Mouse (Mus musculus) heart, embryonic 14.5 days (tissue): ENCODE results near the gene Peg3. TPM values are rescaled to one million over a fixed set of nuclear protein-coding genes. Genes with fewer than 3 reads are reported as not detected.

Source experiments
- ATAC-seq: fragments of 200-750 bp; cut with Nextera tagmentation; 2 replicates; pipeline ENCODE4 v1.8.0; 2017; ENCODE audit warnings: low read depth, moderate TSS enrichment; ENCODE audit not compliant: insufficient number of reproducible peaks, insufficient read depth, low FRiP score
- H3K27ac ChIP-seq, 2 experiments: fragments of 200-500 bp in 1 of 2; fragments of 300-500 bp in 1 of 2; sonication (generic) in 1 of 2; replicated peaks in 1 of 2; 2 replicates each; pipeline ENCODE4 v1.5.1; 2012 to 2014; ENCODE audit warnings: low read depth in 2 of 2, low read length in 2 of 2, control low read depth in 1 of 2, mild to moderate bottlenecking in 1 of 2, mixed read lengths in 1 of 2; ENCODE audit not compliant: control insufficient read depth in 1 of 2, insufficient read depth in 1 of 2
- H3K27me3 ChIP-seq: fragments of 300-500 bp; sonication (generic); 2 replicates; pipeline ENCODE4 v1.6.1; 2014; ENCODE audit warnings: mild to moderate bottlenecking, low read length, control low read depth; ENCODE audit not compliant: control insufficient read depth, insufficient read depth
- H3K36me3 ChIP-seq: fragments of 300-500 bp; sonication (generic); 2 replicates; pipeline ENCODE4 v1.6.1; 2014; ENCODE audit warnings: mild to moderate bottlenecking, control low read depth, low read length, mixed read lengths; ENCODE audit not compliant: control insufficient read depth, insufficient read depth
- H3K4me1 ChIP-seq, 2 experiments: fragments of 200-500 bp in 1 of 2; fragments of 300-500 bp in 1 of 2; sonication (generic) in 1 of 2; 2 replicates each; pipeline ENCODE4 v1.6.1; 2012 to 2014; ENCODE audit warnings: low read length in 2 of 2, control low read depth in 1 of 2, mixed read lengths in 1 of 2; ENCODE audit not compliant: control insufficient read depth in 2 of 2, insufficient read depth in 2 of 2
- H3K4me2 ChIP-seq: fragments of 300-500 bp; sonication (generic); 2 replicates; pipeline ENCODE4 v1.6.1; 2014; ENCODE audit warnings: mild to moderate bottlenecking, low read length
- H3K4me3 ChIP-seq, 2 experiments: fragments of 200-500 bp in 1 of 2; fragments of 300-500 bp in 1 of 2; sonication (generic) in 1 of 2; 2 replicates each; pipeline ENCODE4 v1.5.1; 2012 to 2014; ENCODE audit warnings: low read length in 2 of 2, mild to moderate bottlenecking in 2 of 2, control low read depth in 1 of 2, low read depth in 1 of 2, moderate library complexity in 1 of 2; ENCODE audit not compliant: control insufficient read depth in 1 of 2, insufficient read depth in 1 of 2
- H3K9ac ChIP-seq: fragments of 300-500 bp; sonication (generic); 2 replicates; pipeline ENCODE4 v1.6.1; 2014; ENCODE audit warnings: mild to moderate bottlenecking, low read length
- H3K9me3 ChIP-seq: fragments of 300-500 bp; sonication (generic); 2 replicates; pipeline ENCODE4 v1.6.1; 2016; ENCODE audit warnings: low read length, control low read depth; ENCODE audit not compliant: control insufficient read depth
- WGBS: fragments of 180-500 bp; shearing (Covaris S2); extraction: QIAGEN DNeasy Blood & Tissue Kit; methylation state at CpG from one replicate; pipeline ENCODE4 v1.1.7; 2014; 5-methylcytosine and 5-hydroxymethylcytosine counted together
- polyA plus RNA-seq: library from polyadenylated mRNA; unstranded; fragments of >200 nt; fragmentation: Nextera tagmentation; extraction: Ambion mirVana; gene quantifications from 2 replicates; pipeline ENCODE4 v1.2.1, GENCODE M21; 2014

Gene Peg3
- polyA plus RNA-seq, 1 experiment from 2014 or later = 120 TPM

GRCm38 (mm10) chr7:6709396-6709795 is 20.8 kb downstream of the Peg3 start:
- H3K4me3 ChIP-seq = no peak overlapping the region
- H3K9me3 ChIP-seq = no peaks in the 10 kb centered on the region
- H3K27me3 ChIP-seq = no peaks in the 10 kb centered on the region
- H3K27ac ChIP-seq = no peak overlapping the region
- no peak overlapping the region for H3K4me2 ChIP-seq
- no peaks in the 10 kb centered on the region for H3K4me1 ChIP-seq
- WGBS = 92% methylated on average over 15 of the region's 15 CpGs
- no peak for ATAC-seq
- no peak overlapping the region for H3K9ac ChIP-seq
- H3K36me3 ChIP-seq = peaks cover 92% of the 10 kb centered on the region

GRCm38 (mm10) chr7:6708451-6709180 is 21.6 kb downstream of the Peg3 start:
- ATAC-seq = no peak
- Histone ChIP-seq H3K27ac (no peak overlapping the region), H3K4me3 (no peak overlapping the region), H3K4me1 (no peaks in the 10 kb centered on the region), H3K4me2 (no peak overlapping the region), H3K27me3 (no peaks in the 10 kb centered on the region), H3K36me3 (peaks cover 93% of the 10 kb centered on the region), H3K9ac (no peak overlapping the region), H3K9me3 (no peaks in the 10 kb centered on the region)
- 74% methylated on average over 17 of the region's 17 CpGs for WGBS

GRCm38 (mm10) chr7:6707416-6708015 is 22.7 kb downstream of the Peg3 start:
- Histone ChIP-seq H3K36me3 (peaks cover 86% of the 10 kb centered on the region), H3K4me3 (no peak overlapping the region), H3K9me3 (no peaks in the 10 kb centered on the region), H3K4me1 (no peaks in the 10 kb centered on the region), H3K9ac (no peak overlapping the region), H3K4me2 (no peak overlapping the region), H3K27me3 (no peaks in the 10 kb centered on the region), H3K27ac (no peak overlapping the region)
- ATAC-seq = no peak
- 93% methylated on average over 23 of the region's 23 CpGs for WGBS

- no peak for ATAC-seq
- no peak overlapping the region for H3K4me2 ChIP-seq
- no peak overlapping the region for H3K27ac ChIP-seq
- H3K27me3 ChIP-seq = no peaks in the 10 kb centered on the region
- H3K36me3 ChIP-seq = peaks cover 10% of the 10 kb centered on the region; the same call in 1 of the 2 replicates
- no peak overlapping the region for H3K9ac ChIP-seq
- WGBS = 70% methylated on average over 3 of the region's 3 CpGs
- no peak overlapping the region for H3K4me3 ChIP-seq
- peaks cover 0 to 2% of the 10 kb centered on the region in 2 experiments; a peak in 1 of 4 replicates for H3K4me1 ChIP-seq
- H3K9me3 ChIP-seq = no peaks in the 10 kb centered on the region
Measured at GRCm38 (mm10) chr7:6699230-6699629, 31.0 kb downstream of the Peg3 start.

- H3K27ac ChIP-seq = 0 out of 4 replicates have a peak within 1 kb of the TSS, but pooled peaks of 1 of the 2 experiments have one; percentile 4
Measured at GRCm38 (mm10) chr7:6696241-6697045, 33.8 kb downstream of the Peg3 start, which contains the start of gene Zim1. TSS of gene Zim1 (minus strand) at chr7:6696450.

GRCm38 (mm10) chr7:6685511-6685910 is 44.7 kb downstream of the Peg3 start:
- Histone ChIP-seq H3K4me3 (no peak overlapping the region), H3K9ac (no peak overlapping the region), H3K27ac (no peak overlapping the region), H3K9me3 (no peaks in the 10 kb centered on the region), H3K4me2 (no peak overlapping the region), H3K36me3 (peaks cover 26% of the 10 kb centered on the region; the same call in 1 of the 2 replicates), H3K4me1 (no peaks in the 10 kb centered on the region; a peak in 1 of 4 replicates), H3K27me3 (no peaks in the 10 kb centered on the region)
- 91% methylated on average over 6 of the region's 6 CpGs for WGBS
- no peak for ATAC-seq

More at GRCm38 (mm10) chr7:6696241-6697045, 33.8 kb downstream of the Peg3 start, which contains the start of gene Zim1:
- Histone ChIP-seq H3K4me1 (peaks cover 0 to 9% of the 10 kb centered on the region in 2 experiments; a peak in 2 of 4 replicates), H3K9ac (peak within 1 kb of the TSS; percentile 73), H3K9me3 (no peaks in the 10 kb centered on the region), H3K4me2 (peak within 1 kb of the TSS; percentile 72), H3K36me3 (no peaks in the 10 kb centered on the region), H3K27me3 (no peaks in the 10 kb centered on the region), H3K4me3 (peak within 1 kb of the TSS; percentile 49 to 61)
- peak; percentile 100 for ATAC-seq
- WGBS = 8% methylated on average over 32 of the region's 32 CpGs

- Histone ChIP-seq H3K4me2 (no peak overlapping the region), H3K36me3 (no peaks in the 10 kb centered on the region), H3K27ac (peak overlapping the region; percentile 24 to 67; a peak in 2 of 4 replicates), H3K4me1 (peaks cover 0 to 11% of the 10 kb centered on the region in 2 experiments; a peak in 1 of 4 replicates), H3K9ac (no peak overlapping the region), H3K9me3 (no peaks in the 10 kb centered on the region), H3K27me3 (no peaks in the 10 kb centered on the region), H3K4me3 (no peak overlapping the region)
- 33% methylated on average over 3 of the region's 3 CpGs for WGBS
- no peak for ATAC-seq
Measured at GRCm38 (mm10) chr7:6666726-6667125, 63.5 kb downstream of the Peg3 start.
